Mouse (Mus musculus) liver, embryonic 14.5 days (tissue): ENCODE measurements around the gene Mdm4.

ENCODE experiments used
- CTCF ChIP-seq: IDR thresholded peaks from 2 replicates; pipeline ENCODE4 v1.5.1; 2016; ENCODE audit warnings: antibody characterized with exemption, low read depth, control low read depth
- EP300 ChIP-seq: IDR thresholded peaks from 2 replicates; pipeline ENCODE4 v1.6.1; 2016; ENCODE audit warnings: antibody characterized with exemption, low read depth

DNA sequence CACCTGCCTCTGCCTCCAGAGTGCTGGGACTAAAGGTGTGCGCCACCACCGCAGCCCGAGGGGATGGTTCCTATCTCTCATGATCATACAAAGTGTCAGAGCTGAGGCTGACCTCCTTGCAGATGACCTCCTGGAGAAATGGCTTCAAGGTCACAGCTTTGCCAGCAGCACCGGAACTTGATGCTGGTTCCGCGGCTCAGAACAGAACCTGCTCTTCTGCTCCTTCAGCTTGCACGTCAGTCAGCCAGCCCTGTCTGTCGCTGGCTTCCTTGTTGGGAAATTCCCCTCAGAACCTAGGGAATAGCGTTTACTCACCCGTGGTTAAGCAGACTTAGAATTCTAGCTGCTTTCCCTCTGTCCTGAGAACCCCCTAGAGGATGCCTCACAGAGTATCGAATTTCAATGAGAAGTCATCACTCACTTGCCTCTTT, 19.7 kb upstream of the Mdm4 start:
- TF ChIP-seq CTCF (no peak), EP300 (no peak)
